Mouse (Mus musculus): ENCODE measurements around the gene Lef1. TPM values are rescaled to one million over a fixed set of nuclear protein-coding genes. Genes with fewer than 3 reads are reported as not detected.

Gene Lef1
- polyA plus RNA-seq, 1 experiment from 2014 or later, result 0.25 TPM

- 88% methylated on average over 7 of the region's 7 CpGs for WGBS
- peak; percentile 39 for TF ChIP-seq CTCF (IDR thresholded peaks at IDR 0.05; ENCODE audit: low read depth)
Observed at GRCm38 (mm10) chr3:131212200-131212599, 101.9 kb downstream of the Lef1 start.

DNA sequence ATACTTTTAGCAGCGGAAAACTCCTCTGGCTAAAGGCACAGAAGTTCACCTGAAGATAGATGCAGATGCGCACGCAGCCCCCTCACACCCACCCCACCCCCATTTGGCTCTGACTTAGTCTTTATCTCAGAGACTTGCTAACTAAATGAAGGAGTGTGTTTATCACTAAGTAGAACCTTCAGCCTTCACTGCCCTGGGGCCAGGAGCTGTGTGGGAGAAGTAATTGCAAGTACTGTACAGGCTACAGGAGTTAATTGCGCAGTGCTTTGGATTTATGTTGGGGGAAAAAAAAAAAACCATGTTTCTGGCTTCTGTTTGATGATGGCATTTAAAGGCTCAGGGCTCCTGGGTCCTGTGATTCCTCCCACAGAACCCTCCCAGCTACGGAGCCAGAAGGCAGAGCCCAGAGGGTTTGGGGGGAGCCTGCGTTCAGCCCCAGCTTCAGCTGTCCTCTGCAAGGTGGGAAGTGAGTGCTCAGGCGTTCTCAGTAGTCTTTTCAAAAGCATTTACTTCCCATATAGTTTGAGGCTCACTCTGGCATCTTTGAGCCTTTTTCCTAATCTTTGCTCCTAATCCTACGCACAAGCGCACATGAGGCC is 103.9 kb downstream of the Lef1 start:
- H3K27ac ChIP-seq (ENCODE audit: low read depth, low read length), result no peak overlapping the region
- no peaks in the 10 kb centered on the region for H3K27me3 ChIP-seq (replicated peaks; ENCODE audit: control insufficient read depth, insufficient read depth, low read length)
- H3K9me3 ChIP-seq (ENCODE audit: control insufficient read depth), result no peaks in the 10 kb centered on the region
- H3K4me3 ChIP-seq (ENCODE audit: low read depth, low read length), result no peak overlapping the region
- H3K4me1 ChIP-seq (replicated peaks; ENCODE audit: control insufficient read depth, insufficient read depth, low read length), result no peaks in the 10 kb centered on the region
- H3K36me3 ChIP-seq (ENCODE audit: control insufficient read depth, insufficient read depth), result no peaks in the 10 kb centered on the region
- 82% methylated on average over 9 of the region's 9 CpGs for WGBS
- no peak overlapping the region for H3K9ac ChIP-seq (ENCODE audit: low read depth, low read length)
- no peak overlapping the region for H3K4me2 ChIP-seq (replicated peaks; ENCODE audit: low read depth)
- no peak for ATAC-seq
- TF ChIP-seq CTCF (IDR thresholded peaks at IDR 0.05; ENCODE audit: low read depth), result no peak

More at GRCm38 (mm10) chr3:131212200-131212599, 101.9 kb downstream of the Lef1 start:
- Histone ChIP-seq H3K4me2 (replicated peaks; ENCODE audit: low read depth) (no peak overlapping the region), H3K9ac (ENCODE audit: low read depth, low read length) (no peak overlapping the region), H3K27ac (ENCODE audit: low read depth, low read length) (no peak overlapping the region), H3K36me3 (ENCODE audit: control insufficient read depth, insufficient read depth) (no peaks in the 10 kb centered on the region), H3K4me1 (replicated peaks; ENCODE audit: control insufficient read depth, insufficient read depth, low read length) (no peaks in the 10 kb centered on the region), H3K4me3 (ENCODE audit: low read depth, low read length) (no peak overlapping the region), H3K9me3 (ENCODE audit: control insufficient read depth) (no peaks in the 10 kb centered on the region), H3K27me3 (replicated peaks; ENCODE audit: control insufficient read depth, insufficient read depth, low read length) (no peaks in the 10 kb centered on the region)
- no peak for ATAC-seq

GRCm38 (mm10) chr3:131214841-131215240 is 104.6 kb downstream of the Lef1 start:
- no peak for ATAC-seq
- no peaks in the 10 kb centered on the region for H3K9me3 ChIP-seq (ENCODE audit: control insufficient read depth)
- 59% methylated on average over 9 of the region's 9 CpGs for WGBS
- H3K36me3 ChIP-seq (ENCODE audit: control insufficient read depth, insufficient read depth), result no peaks in the 10 kb centered on the region
- TF ChIP-seq CTCF (IDR thresholded peaks at IDR 0.05; ENCODE audit: low read depth), result peak; percentile 82
- no peak overlapping the region for H3K9ac ChIP-seq (ENCODE audit: low read depth, low read length)
- no peak overlapping the region for H3K4me2 ChIP-seq (replicated peaks; ENCODE audit: low read depth)
- H3K4me3 ChIP-seq (ENCODE audit: low read depth, low read length), result no peak overlapping the region
- no peak overlapping the region for H3K27ac ChIP-seq (ENCODE audit: low read depth, low read length)
- no peaks in the 10 kb centered on the region for H3K27me3 ChIP-seq (replicated peaks; ENCODE audit: control insufficient read depth, insufficient read depth, low read length)
- H3K4me1 ChIP-seq (replicated peaks; ENCODE audit: control insufficient read depth, insufficient read depth, low read length), result no peaks in the 10 kb centered on the region

- 86% methylated on average over 14 of the region's 14 CpGs for WGBS
- H3K36me3 ChIP-seq (ENCODE audit: control insufficient read depth, insufficient read depth), result no peaks in the 10 kb centered on the region
- H3K9ac ChIP-seq (ENCODE audit: low read depth, low read length), result no peak overlapping the region
- ATAC-seq, result no peak
- no peaks in the 10 kb centered on the region for H3K27me3 ChIP-seq (replicated peaks; ENCODE audit: control insufficient read depth, insufficient read depth, low read length)
- TF ChIP-seq CTCF (IDR thresholded peaks at IDR 0.05; ENCODE audit: low read depth), result no peak
- no peaks in the 10 kb centered on the region for H3K4me1 ChIP-seq (replicated peaks; ENCODE audit: control insufficient read depth, insufficient read depth, low read length)
- H3K4me3 ChIP-seq (ENCODE audit: low read depth, low read length), result no peak overlapping the region
- H3K9me3 ChIP-seq (ENCODE audit: control insufficient read depth), result no peaks in the 10 kb centered on the region
- H3K27ac ChIP-seq (ENCODE audit: low read depth, low read length), result no peak overlapping the region
- H3K4me2 ChIP-seq (replicated peaks; ENCODE audit: low read depth), result no peak overlapping the region
Observed at GRCm38 (mm10) chr3:131218636-131219390, 108.5 kb downstream of the Lef1 start.

DNA sequence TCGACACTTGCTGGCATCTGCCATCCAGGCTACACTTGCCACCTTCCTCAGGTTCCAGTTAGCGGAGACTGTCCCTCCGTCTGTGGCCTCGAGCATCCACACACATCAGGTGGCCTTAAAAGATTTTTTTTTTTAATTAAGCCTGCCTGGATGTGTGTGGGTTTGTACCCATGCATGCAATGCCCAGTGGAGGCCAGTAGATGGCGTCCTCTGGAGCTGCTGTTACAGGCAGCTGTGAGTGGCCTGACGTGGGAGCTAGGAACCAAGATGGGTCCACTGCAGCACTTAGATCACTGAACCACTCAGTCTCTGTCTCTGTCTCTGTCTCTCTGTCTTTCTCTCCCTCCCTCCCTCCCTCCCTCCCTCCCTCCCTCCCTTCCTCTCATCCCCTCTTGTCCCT is 117.8 kb downstream of the Lef1 start:
- TF ChIP-seq CTCF (IDR thresholded peaks at IDR 0.05; ENCODE audit: low read depth), result peak; percentile 61
- Histone ChIP-seq H3K4me2 (replicated peaks; ENCODE audit: low read depth) (no peak overlapping the region), H3K36me3 (ENCODE audit: control insufficient read depth, insufficient read depth) (peaks cover 34% of the 10 kb centered on the region), H3K27me3 (replicated peaks; ENCODE audit: control insufficient read depth, insufficient read depth, low read length) (no peaks in the 10 kb centered on the region), H3K9ac (ENCODE audit: low read depth, low read length) (no peak overlapping the region), H3K4me1 (replicated peaks; ENCODE audit: control insufficient read depth, insufficient read depth, low read length) (no peaks in the 10 kb centered on the region), H3K27ac (ENCODE audit: low read depth, low read length) (no peak overlapping the region), H3K4me3 (ENCODE audit: low read depth, low read length) (no peak overlapping the region), H3K9me3 (ENCODE audit: control insufficient read depth) (no peaks in the 10 kb centered on the region)
- 77% methylated on average over 6 of the region's 6 CpGs for WGBS
- ATAC-seq, result 0 out of 2 replicates have a peak, but pooled peaks have one; percentile 22

- no peak overlapping the region for H3K27ac ChIP-seq (ENCODE audit: low read depth, low read length)
- H3K4me1 ChIP-seq (replicated peaks; ENCODE audit: control insufficient read depth, insufficient read depth, low read length), result no peaks in the 10 kb centered on the region
- WGBS, result 86% methylated on average over 6 of the region's 6 CpGs
- no peak overlapping the region for H3K4me3 ChIP-seq (ENCODE audit: low read depth, low read length)
- no peak overlapping the region for H3K9ac ChIP-seq (ENCODE audit: low read depth, low read length)
- peaks cover 88% of the 10 kb centered on the region for H3K36me3 ChIP-seq (ENCODE audit: control insufficient read depth, insufficient read depth)
- no peak for ATAC-seq
- H3K4me2 ChIP-seq (replicated peaks; ENCODE audit: low read depth), result no peak overlapping the region
- no peak for TF ChIP-seq CTCF (IDR thresholded peaks at IDR 0.05; ENCODE audit: low read depth)
- no peaks in the 10 kb centered on the region for H3K27me3 ChIP-seq (replicated peaks; ENCODE audit: control insufficient read depth, insufficient read depth, low read length)
- no peaks in the 10 kb centered on the region for H3K9me3 ChIP-seq (ENCODE audit: control insufficient read depth)
Observed at GRCm38 (mm10) chr3:131237061-131237460, 126.8 kb downstream of the Lef1 start.
